Mouse (Mus musculus) liver, adult 2 months (tissue): ENCODE results near the gene Srgap1.

Source experiments
- CTCF ChIP-seq: fragments of 200-500 bp; IDR thresholded peaks from 2 replicates; pipeline ENCODE4 v1.5.1; 2011; ENCODE audit warnings: low read depth, low read length, control low read depth
- POLR2A ChIP-seq: fragments of 200-500 bp; IDR thresholded peaks from 2 replicates; pipeline ENCODE4 v1.6.1; 2011; ENCODE audit warnings: low read length, control low read depth; ENCODE audit not compliant: insufficient read depth; ENCODE audit errors: extremely low read depth

DNA sequence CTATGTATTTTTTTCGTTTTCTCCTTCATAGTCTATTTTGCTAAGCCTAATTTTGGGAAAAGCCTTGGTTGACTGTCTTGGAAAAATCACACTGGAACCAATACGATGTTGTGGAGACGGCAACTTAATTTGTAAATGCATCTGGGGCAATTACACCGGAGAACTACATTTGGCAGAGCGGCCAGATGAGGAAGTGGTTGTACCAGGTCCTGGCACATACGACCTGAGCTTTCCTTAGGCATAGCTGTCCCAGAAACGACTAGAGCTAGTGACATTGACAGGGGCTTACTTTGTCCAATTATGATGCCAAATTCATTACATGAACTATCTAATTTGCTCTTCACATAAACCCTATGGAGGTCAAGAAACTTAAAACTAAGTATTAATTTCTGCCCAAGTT lies 226.3 kb downstream of the Srgap1 start:
- TF ChIP-seq POLR2A = no peak
- no peak for TF ChIP-seq CTCF
